Comparison of ENCODE assay signal across 8 mouse cellular contexts in genomic region chr8:88454048-88454696, GRCm38 (mm10).
DNase-seq lines count a peak whose midpoint lies in the region; ATAC-seq and TF ChIP-seq lines count a peak whose summit lies in the region.

No protein-coding gene starts in this region.

- no peak for TF ChIP-seq CTCF in ES-Bruce4 (IDR thresholded peaks at IDR 0.05; ENCODE audit: low read depth, low read length)
- no peak for TF ChIP-seq CTCF in lung, embryonic 14.5 days (IDR thresholded peaks at IDR 0.05; ENCODE audit: low read depth)

- no peak for TF ChIP-seq POLR2A in ES-Bruce4 (IDR thresholded peaks at IDR 0.05; ENCODE audit: insufficient read depth, low read length)

- H3K36me3 ChIP-seq in ES-Bruce4 (ENCODE audit: control insufficient read depth, insufficient read depth, low read length, poor library complexity, severe bottlenecking): no peaks in the 10 kb centered on the region
- H3K36me3 ChIP-seq in embryonic facial prominence, embryonic 15.5 days: no peaks in the 10 kb centered on the region
- H3K36me3 ChIP-seq in lung, embryonic 14.5 days (ENCODE audit: insufficient read depth): no peaks in the 10 kb centered on the region

- WGBS in embryonic facial prominence, embryonic 15.5 days: under 1% methylated on average over 75 of the region's 75 CpGs
- WGBS in lung, embryonic 14.5 days: under 1% methylated on average over 66 of the region's 75 CpGs

- peaks cover 25% of the 10 kb centered on the region for H3K27me3 ChIP-seq in ES-Bruce4 (ENCODE audit: control insufficient read depth, insufficient read depth, low read length, poor library complexity, severe bottlenecking)
- peaks cover 43% of the 10 kb centered on the region for H3K27me3 ChIP-seq in embryonic facial prominence, embryonic 15.5 days
- H3K27me3 ChIP-seq in lung, embryonic 14.5 days (ENCODE audit: insufficient read depth, low read length): peaks cover 42% of the 10 kb centered on the region

- no peaks in the 10 kb centered on the region for H3K4me1 ChIP-seq in ES-Bruce4 (ENCODE audit: control insufficient read depth, insufficient read depth, low read length)
- H3K4me1 ChIP-seq in embryonic facial prominence, embryonic 15.5 days: peaks cover 38% of the 10 kb centered on the region
- H3K4me1 ChIP-seq in lung, embryonic 14.5 days (ENCODE audit: insufficient read depth): peaks cover 19% of the 10 kb centered on the region

- H3K27ac ChIP-seq in ES-Bruce4 (ENCODE audit: insufficient read depth, low read length): no peak overlapping the region
- H3K27ac ChIP-seq in embryonic facial prominence, embryonic 15.5 days (replicated peaks): peak overlapping the region; percentile 70
- peak overlapping the region; percentile 76 for H3K27ac ChIP-seq in lung, embryonic 14.5 days (ENCODE audit: low read depth)

- peak overlapping the region; percentile 50; the same call in 1 of the 2 replicates for H3K9ac ChIP-seq in ES-Bruce4 (ENCODE audit: low read depth, poor library complexity, severe bottlenecking)
- peak overlapping the region; percentile 18 for H3K9ac ChIP-seq in embryonic facial prominence, embryonic 15.5 days
- peak overlapping the region; percentile 52 for H3K9ac ChIP-seq in lung, embryonic 14.5 days

- DNase-seq in brain, adult 2 months (ENCODE audit: low read depth, low spot score): peak; percentile 86
- DNase-seq in heart, postnatal 14 days: peak; percentile 37 to 61
- DNase-seq in layer of hippocampus, adult 9-11 months: peak; percentile 59
- DNase-seq in lung, embryonic 14.5 days: peak; percentile 80
- peak; percentile 25 for DNase-seq in ovary, postnatal 10 days (ENCODE audit: low spot score)
- DNase-seq in spleen, adult 12 weeks (ENCODE audit: low spot score): no peak

- intact Hi-C loops in heart, postnatal 14 days (cut with DNase I): loop anchor here (5.0 kb wide), 1 partner anchor 92 kb away; the partner anchor contains the start of gene Brd7

- no peaks in the 10 kb centered on the region for H3K9me3 ChIP-seq in ES-Bruce4 (replicated peaks; ENCODE audit: control insufficient read depth, insufficient read depth, low read length, poor library complexity, severe bottlenecking)
- H3K9me3 ChIP-seq in embryonic facial prominence, embryonic 15.5 days (replicated peaks): no peaks in the 10 kb centered on the region
- H3K9me3 ChIP-seq in lung, embryonic 14.5 days (ENCODE audit: low read depth, low read length): no peaks in the 10 kb centered on the region

- H3K4me3 ChIP-seq in ES-Bruce4 (ENCODE audit: low read depth, low read length): peak overlapping the region; percentile 18
- peak overlapping the region; percentile 52 for H3K4me3 ChIP-seq in embryonic facial prominence, embryonic 15.5 days (replicated peaks)
- H3K4me3 ChIP-seq in lung, embryonic 14.5 days (ENCODE audit: low read depth, low read length): peak overlapping the region; percentile 53

- ATAC-seq in embryonic facial prominence, embryonic 15.5 days (ENCODE audit: insufficient number of reproducible peaks, low FRiP score, low TSS enrichment, low read depth): peak; percentile 82
- ATAC-seq in lung, embryonic 14.5 days (ENCODE audit: insufficient read depth): peak; percentile 73

- peak overlapping the region; percentile 90 for H3K4me2 ChIP-seq in embryonic facial prominence, embryonic 15.5 days (replicated peaks)
- H3K4me2 ChIP-seq in lung, embryonic 14.5 days: peak overlapping the region; percentile 99

- no peak for TF ChIP-seq EP300 in ES-Bruce4 (IDR thresholded peaks at IDR 0.05; ENCODE audit: insufficient read depth, low read depth, low read length)
